Mouse (Mus musculus) gonadal fat pad, adult 2 months (tissue): Measurements from ENCODE around the gene Apobec4. TPM values are rescaled to one million over a fixed set of nuclear protein-coding genes. Genes with fewer than 3 reads are reported as not detected.

Experiments used
- polyA plus RNA-seq: library from polyadenylated mRNA; depleted of rRNA; stranded (reverse); fragments of >200 nt; gene quantifications from 2 replicates; pipeline ENCODE4 v1.2.3, GENCODE M21; 2012; rRNA removed

The Apobec4 gene
- polyA plus RNA-seq, 1 experiment, result not detected

Other genes starting within 250 kb of the Apobec4 start
- gene Rgl1, start 15.8 kb downstream of the Apobec4 start, polyA plus RNA-seq, result 18.1 and 21.5 TPM in 2 replicates
- 83.3 and 101 TPM in 2 replicates for gene Arpc5, start 16.0 kb downstream of the Apobec4 start, polyA plus RNA-seq
- gene Ncf2, start 49.6 kb downstream of the Apobec4 start, polyA plus RNA-seq, result 65.7 and 76.4 TPM in 2 replicates
- 33.9 and 39.9 TPM in 2 replicates for gene Smg7, start 152.1 kb downstream of the Apobec4 start, polyA plus RNA-seq
- 1.1 and 1.2 TPM in 2 replicates for gene Nmnat2, start 204.4 kb downstream of the Apobec4 start, polyA plus RNA-seq